Mouse (Mus musculus) midbrain, embryonic 11.5 days (tissue): ENCODE measurements around the gene Ankrd2. TPM values are rescaled to one million over a fixed set of nuclear protein-coding genes. Genes with fewer than 3 reads are reported as not detected.
"Not testable (repeated sequence)": the region's sequence is repeated elsewhere in the genome, so short reads cannot be mapped to it uniquely, and the experiment has no call there.

Experiments used
- ATAC-seq: fragments of 200-750 bp; cut with Nextera tagmentation; 2 replicates; pipeline ENCODE4 v1.8.0; 2017; ENCODE audit warnings: moderate TSS enrichment, moderate library complexity; ENCODE audit not compliant: low FRiP score
- DNase-seq: peaks from one replicate; pipeline ENCODE4 v3.0.0; 2015; ENCODE audit warnings: low spot score; ENCODE audit errors: missing footprints
- H3K27ac ChIP-seq: fragments of 300-500 bp; sonication (generic); 2 replicates; pipeline ENCODE4 v1.5.1; 2014; ENCODE audit warnings: low read depth, low read length
- H3K27me3 ChIP-seq: fragments of 300-500 bp; sonication (generic); 2 replicates; pipeline ENCODE4 v1.6.1; 2014; ENCODE audit warnings: mild to moderate bottlenecking, low read length, moderate library complexity, mixed read lengths; ENCODE audit not compliant: control insufficient read depth, insufficient read depth
- H3K36me3 ChIP-seq: fragments of 300-500 bp; sonication (generic); 2 replicates; pipeline ENCODE4 v1.6.1; 2014; ENCODE audit warnings: mild to moderate bottlenecking, low read length, moderate library complexity, mixed read lengths; ENCODE audit not compliant: control insufficient read depth, insufficient read depth
- H3K4me1 ChIP-seq: fragments of 300-500 bp; sonication (generic); 2 replicates; pipeline ENCODE4 v1.6.1; 2014; ENCODE audit warnings: low read length; ENCODE audit not compliant: control insufficient read depth, insufficient read depth
- H3K4me2 ChIP-seq: fragments of 300-500 bp; sonication (generic); 2 replicates; pipeline ENCODE4 v1.6.1; 2014; ENCODE audit warnings: mild to moderate bottlenecking, moderate library complexity
- H3K4me3 ChIP-seq: fragments of 300-500 bp; sonication (generic); 2 replicates; pipeline ENCODE4 v1.5.1; 2014; ENCODE audit warnings: low read depth, low read length
- H3K9ac ChIP-seq: fragments of 300-500 bp; sonication (generic); 2 replicates; pipeline ENCODE4 v1.6.1; 2014; ENCODE audit warnings: low read length
- H3K9me3 ChIP-seq: fragments of 300-500 bp; sonication (generic); 2 replicates; pipeline ENCODE4 v1.6.1; 2016; ENCODE audit warnings: low read length; ENCODE audit not compliant: control insufficient read depth
- WGBS: fragments of 180-500 bp; shearing (Covaris S2); extraction: QIAGEN DNeasy Blood & Tissue Kit; methylation state at CpG from one replicate; pipeline ENCODE4 v1.1.7; 2014; 5-methylcytosine and 5-hydroxymethylcytosine counted together
- polyA plus RNA-seq: library from polyadenylated mRNA; unstranded; fragments of >200 nt; fragmentation: Nextera tagmentation; extraction: Ambion mirVana; gene quantifications from 2 replicates; pipeline ENCODE4 v1.2.1, GENCODE M21; 2014

Ankrd2 gene
- polyA plus RNA-seq, 1 experiment from 2014 or later, result not detected

DNA sequence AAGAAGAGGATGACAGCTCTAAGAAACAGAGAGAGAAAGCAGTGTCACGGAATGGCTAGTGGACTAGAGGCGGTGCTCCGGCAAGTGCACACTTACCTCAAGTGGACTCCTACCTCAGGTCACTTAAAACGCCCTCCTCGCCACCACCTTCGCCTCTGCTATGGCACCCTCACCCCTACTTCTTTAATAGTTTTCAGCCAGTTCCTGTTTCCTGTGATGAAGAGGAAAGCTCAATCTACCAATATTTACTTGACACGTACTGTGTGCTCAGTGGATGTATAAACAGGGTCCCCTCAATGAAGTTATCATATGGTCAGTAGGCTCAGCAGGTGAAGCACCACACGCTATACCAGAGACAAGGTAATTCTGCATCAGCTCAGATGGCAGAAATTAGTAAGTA, 42.8 kb downstream of the Ankrd2 start:
- no peaks in the 10 kb centered on the region for H3K27me3 ChIP-seq
- H3K4me1 ChIP-seq, result no peaks in the 10 kb centered on the region
- H3K36me3 ChIP-seq, result peaks cover 8% of the 10 kb centered on the region; the same call in 1 of the 2 replicates
- no peak overlapping the region for H3K27ac ChIP-seq
- WGBS, result 94% methylated on average over 8 of the region's 8 CpGs
- no peak overlapping the region for H3K4me2 ChIP-seq
- no peak for DNase-seq
- no peak overlapping the region for H3K9ac ChIP-seq
- ATAC-seq, result no peak
- H3K9me3 ChIP-seq, result no peaks in the 10 kb centered on the region
- no peak overlapping the region for H3K4me3 ChIP-seq

DNA sequence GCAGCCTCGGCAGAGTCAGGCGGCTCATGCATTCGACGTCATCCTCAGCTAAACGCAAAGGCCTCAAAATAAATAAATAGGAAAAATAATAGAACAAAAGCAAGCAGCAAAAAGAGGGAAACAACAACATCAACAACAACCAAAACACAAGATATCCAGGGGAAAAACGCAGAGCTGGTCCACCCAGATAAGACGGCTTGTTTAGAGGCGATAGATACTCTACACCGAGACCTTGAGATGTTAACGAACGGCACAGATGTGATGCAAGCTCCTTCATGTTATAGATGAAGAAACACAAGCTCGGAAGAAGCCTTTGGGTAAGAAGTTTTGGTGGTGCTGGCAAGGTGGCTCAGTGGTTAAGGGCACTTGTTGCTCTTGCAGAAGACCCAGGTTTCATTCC, 43.2 kb downstream of the Ankrd2 start:
- no peaks in the 10 kb centered on the region for H3K9me3 ChIP-seq
- no peak overlapping the region for H3K9ac ChIP-seq

DNA sequence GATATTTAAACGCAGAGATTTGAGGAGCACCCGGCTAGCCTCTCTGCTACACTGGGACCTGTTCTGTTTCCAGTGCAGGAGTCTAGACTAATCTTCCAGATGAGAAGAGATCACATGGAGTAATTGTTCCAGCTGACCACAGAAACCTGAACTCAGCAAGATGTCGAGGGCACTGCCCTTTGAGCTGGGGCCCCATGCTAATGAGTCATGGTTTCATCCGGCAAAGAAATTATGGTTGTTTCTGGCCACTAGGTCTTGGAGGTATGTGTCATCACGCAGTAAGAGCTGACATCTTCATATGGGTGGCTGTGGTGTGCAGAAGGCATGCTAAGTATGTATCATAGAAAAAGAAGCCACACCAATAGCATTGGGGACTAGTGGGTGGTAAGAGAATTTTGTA, 44.1 kb downstream of the Ankrd2 start:
- H3K9me3 ChIP-seq, result no peaks in the 10 kb centered on the region
- no peak overlapping the region for H3K27ac ChIP-seq
- H3K27me3 ChIP-seq, result no peaks in the 10 kb centered on the region
- ATAC-seq (no peak), DNase-seq (no peak)
- WGBS, result 76% methylated on average over 5 of the region's 5 CpGs
- no peak overlapping the region for H3K9ac ChIP-seq
- H3K4me3 ChIP-seq, result no peak overlapping the region
- peaks cover 8% of the 10 kb centered on the region; the same call in 1 of the 2 replicates for H3K36me3 ChIP-seq
- no peaks in the 10 kb centered on the region for H3K4me1 ChIP-seq
- no peak overlapping the region for H3K4me2 ChIP-seq

More for the DNA sequence above, 43.2 kb downstream of the Ankrd2 start:
- peaks cover 8% of the 10 kb centered on the region; the same call in 1 of the 2 replicates for H3K36me3 ChIP-seq
- no peak overlapping the region for H3K4me3 ChIP-seq
- ATAC-seq (no peak), DNase-seq (no peak)
- H3K27me3 ChIP-seq, result no peaks in the 10 kb centered on the region
- H3K4me1 ChIP-seq, result no peaks in the 10 kb centered on the region
- WGBS, result 94% methylated on average over 12 of the region's 12 CpGs
- no peak overlapping the region for H3K4me2 ChIP-seq
- no peak overlapping the region for H3K27ac ChIP-seq

DNA sequence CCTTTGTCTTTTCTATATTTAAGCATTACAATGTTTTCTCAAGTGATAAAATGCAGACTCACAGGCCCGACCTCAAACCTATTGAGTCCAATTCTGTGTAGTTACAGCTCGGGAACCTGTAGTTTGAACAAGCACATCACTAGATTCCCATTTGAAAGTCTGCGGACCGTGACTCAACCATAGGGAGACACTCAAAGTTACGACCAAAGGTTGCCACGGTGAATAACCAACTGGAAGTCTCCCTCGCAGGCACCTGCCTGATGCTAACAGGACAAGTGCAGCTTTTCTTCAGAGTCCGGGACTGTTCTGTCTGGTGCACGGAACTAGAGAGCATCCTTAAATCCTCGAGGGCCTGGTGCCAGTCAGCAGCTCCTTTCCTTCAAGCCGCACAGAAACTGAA, 44.7 kb downstream of the Ankrd2 start:
- Histone ChIP-seq H3K36me3 (peaks cover 6% of the 10 kb centered on the region; the same call in 1 of the 2 replicates), H3K4me1 (peaks cover 1% of the 10 kb centered on the region; the same call in 1 of the 2 replicates), H3K9me3 (no peaks in the 10 kb centered on the region), H3K27ac (no peak overlapping the region), H3K4me3 (no peak overlapping the region), H3K27me3 (no peaks in the 10 kb centered on the region), H3K9ac (no peak overlapping the region), H3K4me2 (no peak overlapping the region)
- ATAC-seq (no peak), DNase-seq (no peak)
- WGBS, result 80% methylated on average over 11 of the region's 11 CpGs

DNA sequence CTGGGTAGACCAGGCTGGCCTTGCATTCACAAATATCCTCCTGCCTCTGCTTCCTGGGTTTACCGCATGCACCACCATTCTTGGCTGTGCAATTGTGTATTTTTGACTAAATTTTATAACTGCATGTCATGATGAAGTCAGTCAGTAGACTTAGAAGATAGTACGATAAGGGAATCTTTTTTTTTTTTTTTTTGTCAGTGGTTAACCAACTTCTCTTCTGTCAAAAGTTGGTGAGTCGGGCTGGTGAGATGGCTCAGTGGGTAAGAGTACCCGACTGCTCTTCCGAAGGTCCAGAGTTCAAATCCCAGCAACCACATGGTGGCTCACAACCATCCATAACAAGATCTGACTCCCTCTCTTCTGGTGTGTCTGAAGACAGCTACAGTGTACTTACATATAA, 45.8 kb downstream of the Ankrd2 start:
- H3K4me3 ChIP-seq, H3K9ac ChIP-seq, ATAC-seq, H3K27me3 ChIP-seq, H3K9me3 ChIP-seq, H3K27ac ChIP-seq, H3K36me3 ChIP-seq, H3K4me1 ChIP-seq, DNase-seq, H3K4me2 ChIP-seq: not testable (repeated sequence)
- WGBS, result 92% methylated on average over 5 of the region's 5 CpGs

DNA sequence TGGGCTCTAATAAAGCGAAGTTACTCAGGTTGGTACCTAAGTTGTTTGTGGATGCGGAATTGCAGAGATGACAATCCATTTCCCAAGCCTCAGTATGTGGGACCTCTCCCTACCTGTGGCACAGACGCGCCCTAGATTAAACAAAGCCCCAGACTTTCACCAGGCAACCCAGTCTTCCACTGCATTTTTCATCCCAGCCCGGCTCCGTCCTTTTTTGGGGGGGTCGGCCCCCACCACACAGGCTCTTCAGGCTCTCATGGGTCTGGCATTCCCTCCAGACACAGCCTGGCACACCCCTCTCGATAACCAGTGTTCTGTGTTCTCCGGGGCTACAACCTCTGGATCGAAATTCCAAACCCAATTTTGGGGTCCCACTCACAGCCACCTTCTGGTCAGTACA, 49.9 kb downstream of the Ankrd2 start:
- H3K4me1 ChIP-seq, result peaks cover 7% of the 10 kb centered on the region; the same call in 1 of the 2 replicates
- peak; percentile 86 for DNase-seq
- WGBS, result 5% methylated on average over 10 of the region's 10 CpGs
- peak overlapping the region; percentile 85 for H3K9ac ChIP-seq
- peak overlapping the region; percentile 74 for H3K4me3 ChIP-seq
- H3K36me3 ChIP-seq, result no peaks in the 10 kb centered on the region
- no peak for ATAC-seq
- H3K4me2 ChIP-seq, result peak overlapping the region; percentile 90
- H3K27me3 ChIP-seq, result no peaks in the 10 kb centered on the region
- H3K9me3 ChIP-seq, result no peaks in the 10 kb centered on the region
- H3K27ac ChIP-seq, result peak overlapping the region; percentile 45; the same call in 1 of the 2 replicates

DNA sequence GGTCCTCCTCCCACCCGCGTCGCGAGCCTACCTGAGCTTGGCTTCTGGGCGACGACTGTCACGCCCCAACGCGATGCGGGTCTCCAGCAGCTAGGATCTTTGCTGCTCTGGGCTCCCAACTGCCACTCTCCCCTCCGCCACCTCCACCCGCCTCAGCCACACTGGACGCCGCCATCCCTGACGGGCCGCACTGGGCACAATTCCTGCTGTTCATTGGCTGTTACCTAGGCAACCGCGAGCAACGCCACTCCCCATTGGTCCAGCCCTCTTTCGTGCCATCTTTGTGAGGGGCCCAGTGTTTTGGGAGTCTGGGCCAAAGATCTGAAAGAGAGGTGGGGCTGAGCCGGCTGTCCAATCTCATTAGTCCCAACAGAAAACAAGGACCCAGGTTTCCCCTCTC, 50.4 kb downstream of the Ankrd2 start, which contains the start of gene Morn4:
Gene Morn4 (minus strand): TSS at position 192 of the 400 bp plus-strand sequence.
- H3K4me1 ChIP-seq, result peaks cover 8% of the 10 kb centered on the region; the same call in 1 of the 2 replicates
- H3K27me3 ChIP-seq, result no peaks in the 10 kb centered on the region
- H3K9me3 ChIP-seq, result no peaks in the 10 kb centered on the region
- peak within 1 kb of the TSS; percentile 74 for H3K4me3 ChIP-seq
- no peaks in the 10 kb centered on the region for H3K36me3 ChIP-seq
- under 1% methylated on average over 21 of the region's 21 CpGs for WGBS
- H3K4me2 ChIP-seq, result peak within 1 kb of the TSS; percentile 90
- ATAC-seq (peak; percentile 89), DNase-seq (peak; percentile 99)
- H3K27ac ChIP-seq, result peak within 1 kb of the TSS; percentile 45
- H3K9ac ChIP-seq, result peak within 1 kb of the TSS; percentile 85

DNA sequence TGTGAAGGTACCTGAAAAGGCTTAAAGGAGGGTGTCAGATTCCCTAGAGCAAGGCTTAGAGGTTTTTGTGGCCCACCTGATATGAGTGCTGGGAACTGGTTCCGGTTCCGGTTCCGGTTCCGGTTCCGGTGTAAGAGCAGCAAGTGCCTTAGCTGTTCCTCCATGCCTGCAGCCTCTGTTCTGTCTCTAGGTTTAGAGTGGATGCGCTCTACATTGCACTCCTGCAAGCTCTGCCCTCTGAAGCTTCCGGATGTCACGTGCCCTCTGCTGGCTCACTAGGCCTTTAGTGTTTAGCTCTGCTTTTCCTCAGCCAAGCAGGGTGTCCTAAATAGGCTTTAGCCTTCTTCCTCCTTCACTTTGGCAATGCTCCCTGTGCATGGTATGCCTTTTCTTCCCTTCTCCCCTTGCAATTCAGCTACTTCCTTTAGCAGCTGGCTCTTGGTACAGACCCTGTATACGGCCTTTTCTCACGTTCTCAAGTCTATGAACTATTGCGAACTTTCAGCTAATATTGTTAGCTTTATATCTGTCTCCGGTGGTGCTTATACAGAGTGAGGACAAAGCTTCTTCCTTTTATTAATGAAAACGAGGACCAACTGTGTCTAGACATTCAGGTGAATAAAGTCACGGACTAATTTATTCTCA, 53.4 kb downstream of the Ankrd2 start:
- no peaks in the 10 kb centered on the region for H3K36me3 ChIP-seq
- no peaks in the 10 kb centered on the region for H3K9me3 ChIP-seq
- ATAC-seq (no peak), DNase-seq (peak; percentile 94)
- H3K4me1 ChIP-seq, result peaks cover 13% of the 10 kb centered on the region
- peak overlapping the region; percentile 1; the same call in 1 of the 2 replicates for H3K27ac ChIP-seq
- H3K4me3 ChIP-seq, result peak overlapping the region; percentile 94
- H3K4me2 ChIP-seq, result peak overlapping the region; percentile 64
- no peaks in the 10 kb centered on the region for H3K27me3 ChIP-seq
- no peak overlapping the region for H3K9ac ChIP-seq
- 21% methylated on average over 14 of the region's 14 CpGs for WGBS

DNA sequence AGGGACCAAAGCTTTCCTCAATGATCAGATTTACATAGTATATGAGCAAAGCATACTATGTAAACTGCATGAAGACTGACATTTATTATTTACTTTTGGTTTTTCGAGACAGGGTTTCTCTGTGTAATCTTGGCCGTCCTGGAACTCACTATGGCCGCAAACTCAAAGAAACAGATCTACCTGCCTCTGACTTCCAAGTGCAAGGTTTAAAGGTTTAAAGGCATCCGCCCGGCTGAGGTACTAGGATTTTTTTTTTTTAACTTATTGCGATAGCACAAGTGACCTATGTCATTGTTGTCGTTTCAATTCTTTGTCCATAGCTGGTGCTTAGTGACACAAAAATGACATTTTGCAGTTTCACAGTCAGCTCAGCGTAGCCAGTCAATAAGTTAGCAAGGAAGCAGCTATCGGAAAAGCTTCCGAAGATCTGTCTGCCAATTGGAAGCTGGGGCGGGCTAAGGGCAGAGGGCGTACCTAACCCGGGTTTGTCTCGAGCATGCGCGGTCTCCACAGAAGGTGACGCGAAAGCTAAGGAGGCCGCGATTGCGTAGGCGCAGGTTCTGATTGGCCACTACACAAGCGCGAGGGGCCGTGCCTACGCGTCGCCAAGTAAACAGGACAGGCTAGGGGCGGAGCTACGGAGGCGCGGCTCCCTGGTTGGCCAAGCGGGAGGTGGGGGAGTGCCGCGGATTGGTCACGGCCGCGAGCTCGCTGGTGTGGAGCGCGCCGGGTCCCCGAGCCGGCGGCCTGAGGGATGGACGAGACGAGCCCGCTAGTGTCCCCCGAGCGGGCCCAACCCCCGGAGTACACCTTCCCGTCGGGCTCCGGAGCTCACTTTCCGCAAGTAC, 54.2 kb downstream of the Ankrd2 start, which contains the start of gene Pi4k2a:
Gene Pi4k2a (plus strand): TSS at position 723 of the 848 bp plus-strand sequence.
- Histone ChIP-seq H3K27ac (peak within 1 kb of the TSS; percentile 78), H3K4me2 (peak within 1 kb of the TSS; percentile 78), H3K36me3 (no peaks in the 10 kb centered on the region), H3K27me3 (no peaks in the 10 kb centered on the region), H3K9ac (peak within 1 kb of the TSS; percentile 88), H3K4me3 (peak within 1 kb of the TSS; percentile 94), H3K9me3 (no peaks in the 10 kb centered on the region), H3K4me1 (peaks cover 13% of the 10 kb centered on the region)
- DNase-seq (peak; percentile 99), ATAC-seq (peak; percentile 98)
- 1% methylated on average over 55 of the region's 55 CpGs for WGBS
